Mouse (Mus musculus) C2C12 (cell line): ENCODE measurements around the gene Cdhr4.

Experiments
- CEBPB ChIP-seq: IDR thresholded peaks from one replicate; pipeline ENCODE4 v1.6.1; 2011; ENCODE audit warnings: low read depth, mild to moderate bottlenecking, control low read depth, moderate library complexity
- CTCF ChIP-seq: IDR thresholded peaks from one replicate; pipeline ENCODE4 v1.5.1; 2011; ENCODE audit not compliant: control insufficient read depth, insufficient read depth, insufficient read length

- TF ChIP-seq CEBPB = no peak
- TF ChIP-seq CTCF = no peak
Observed at GRCm38 (mm10) chr9:107959896-107960295, 32.4 kb upstream of the Cdhr4 start.
